Mouse (Mus musculus) cerebellum, adult 11 months (tissue): ENCODE data around the gene Cyb561.

Experiments
- DNase-seq: peaks from one replicate; pipeline ENCODE4 v3.0.0; 2022

Gene Cyb561

GRCm38 (mm10) chr11:105952911-105953386, at the start of gene Cyb561:
Gene Cyb561, minus strand, starts transcription at chr11:105953336.
- DNase-seq: no peak

- no peak for DNase-seq
Observed at GRCm38 (mm10) chr11:106001718-106002117, 48.6 kb upstream of the Cyb561 start.

- no peak for DNase-seq
Observed at GRCm38 (mm10) chr11:106000062-106000461, 46.9 kb upstream of the Cyb561 start.

DNA sequence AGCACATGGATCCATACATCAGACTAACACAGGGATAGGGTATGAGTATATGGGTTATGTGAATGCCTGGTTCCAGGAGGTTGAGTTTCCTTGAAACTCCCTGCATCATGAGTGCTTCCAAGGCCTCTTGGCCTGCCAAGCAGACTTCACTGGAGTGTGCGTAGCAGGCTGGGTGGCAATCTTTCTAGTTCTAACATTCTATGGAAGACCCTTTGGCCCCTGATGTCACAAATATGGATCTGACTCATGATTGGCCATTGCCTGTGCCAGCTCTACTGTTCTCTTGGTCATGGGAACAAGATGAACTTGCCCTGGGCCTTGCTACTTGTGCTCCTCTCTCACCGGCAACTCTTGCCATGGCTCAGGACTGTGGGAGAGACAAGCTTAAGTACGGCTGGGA, 41.2 kb upstream of the Cyb561 start, which contains the start of gene Ace3:
Gene Ace3 (plus strand): TSS at position 301 of the 400 bp plus-strand sequence.
- no peak for DNase-seq

DNA sequence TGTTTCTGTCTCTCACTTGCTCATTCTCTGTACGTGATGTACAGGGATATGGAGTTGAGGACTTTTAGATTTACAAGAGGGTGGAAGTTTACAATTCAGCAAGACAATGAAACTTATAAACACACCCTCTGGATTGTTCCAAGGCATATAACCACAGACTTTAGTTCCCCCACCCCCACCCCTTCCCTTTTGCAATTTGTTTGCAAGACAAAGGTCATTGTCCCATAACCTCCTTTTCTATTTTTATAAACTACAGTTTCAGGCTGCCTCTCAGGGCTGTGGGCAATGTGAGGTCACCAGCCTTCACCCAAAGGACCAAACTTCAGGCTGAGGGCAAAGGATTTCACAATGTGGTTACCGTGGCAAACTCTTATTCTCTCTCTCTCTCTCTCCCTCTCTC, 37.1 kb upstream of the Cyb561 start:
- DNase-seq: no peak

DNA sequence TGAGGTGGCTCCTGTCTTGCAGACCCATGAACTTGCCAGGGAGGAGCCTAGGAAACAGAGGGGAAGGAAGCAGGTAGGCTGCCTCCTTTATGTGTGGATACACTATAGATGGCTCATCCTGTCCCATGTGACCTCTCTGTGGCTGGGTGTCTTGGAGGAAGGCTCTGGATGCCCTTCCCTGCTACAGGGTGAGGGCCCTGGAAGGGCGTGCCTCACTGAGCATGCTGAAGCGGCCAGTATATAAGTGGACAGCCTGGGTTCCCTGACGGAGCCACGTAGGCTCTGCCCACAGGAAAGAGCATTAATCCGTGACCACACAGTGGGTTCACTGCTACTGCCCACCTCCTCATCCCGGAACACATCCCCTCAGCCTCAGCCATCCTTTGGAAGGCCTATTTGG, 36.3 kb upstream of the Cyb561 start:
- DNase-seq: no peak

DNA sequence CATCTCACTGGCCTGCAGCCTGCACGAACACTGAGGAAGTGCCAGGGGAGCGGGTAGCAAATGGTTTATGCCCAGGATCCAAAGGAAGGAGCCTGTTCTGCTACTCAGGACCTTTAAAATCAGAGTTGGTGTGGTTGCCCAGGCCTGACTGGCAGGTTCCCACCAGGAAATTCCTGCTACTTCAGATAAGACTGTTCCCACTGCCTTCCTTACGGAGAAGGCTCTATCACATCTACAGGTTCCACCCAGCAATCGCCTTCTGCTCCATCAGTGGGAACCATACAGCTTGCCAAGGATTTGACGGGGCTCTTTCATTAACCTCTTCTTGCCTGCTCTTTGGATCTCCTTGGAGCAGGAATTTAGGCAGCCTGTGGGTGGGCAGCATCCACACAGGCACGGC, 34.3 kb upstream of the Cyb561 start:
- no peak for DNase-seq

GRCm38 (mm10) chr11:105984452-105984851, 31.3 kb upstream of the Cyb561 start:
- DNase-seq: no peak

DNA sequence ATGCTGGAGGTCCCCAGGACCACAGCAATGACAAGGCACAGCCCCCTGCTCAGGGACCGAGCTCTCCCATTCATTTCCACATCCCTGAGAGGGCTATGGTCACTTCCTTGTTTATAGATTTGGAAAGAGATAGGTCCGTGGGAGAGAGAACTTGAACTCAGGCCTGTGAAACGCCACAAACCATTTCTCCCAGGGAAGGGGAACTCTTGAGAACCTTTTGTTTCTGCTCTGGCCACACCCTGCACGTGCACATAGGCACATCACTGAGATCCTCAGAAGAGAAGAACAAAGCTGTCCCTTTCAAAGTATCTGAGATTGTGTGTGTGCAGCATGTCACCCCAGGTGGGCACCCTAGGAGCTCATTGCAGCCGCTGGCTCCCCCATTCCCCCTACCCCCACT, 25.5 kb upstream of the Cyb561 start:
- DNase-seq: no peak

DNA sequence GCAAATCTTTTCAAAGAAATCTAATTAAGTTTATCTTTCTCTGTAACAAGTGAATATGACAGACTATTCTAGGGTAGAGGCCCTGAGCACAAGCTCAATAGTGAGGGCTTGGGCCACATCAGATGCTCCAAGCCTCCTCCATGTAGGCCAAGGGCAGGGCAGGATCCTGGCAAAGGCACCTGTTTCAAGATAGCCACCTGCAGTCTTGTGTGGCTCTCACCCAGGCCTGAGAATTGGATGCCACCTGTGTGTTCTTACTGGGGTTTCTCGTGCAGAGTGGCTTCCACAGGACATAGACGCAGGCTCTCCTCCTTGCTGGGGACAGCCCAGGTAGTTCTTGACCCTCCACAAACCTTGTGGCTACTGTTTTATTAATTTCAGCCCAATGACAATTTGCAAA, 25.1 kb upstream of the Cyb561 start:
- DNase-seq: peak; percentile 36

DNA sequence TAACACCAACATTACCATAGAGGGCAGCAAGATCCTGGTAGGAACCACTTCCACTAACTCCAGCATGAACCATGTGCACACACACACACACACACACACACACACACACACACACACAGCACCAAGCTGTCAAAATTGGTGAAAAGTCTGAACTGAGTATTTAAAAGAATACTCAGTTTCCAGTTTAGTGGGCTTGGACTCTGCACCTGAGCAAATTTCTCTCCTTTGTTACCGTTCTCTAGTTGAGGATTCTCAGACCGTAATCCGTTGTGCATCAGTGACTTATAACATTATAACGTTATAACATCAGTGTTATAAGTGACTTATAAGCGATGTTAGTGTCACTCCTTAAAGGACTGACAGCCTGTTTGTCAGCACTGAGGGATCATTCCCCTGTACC, 22.5 kb upstream of the Cyb561 start:
- DNase-seq: no peak

DNA sequence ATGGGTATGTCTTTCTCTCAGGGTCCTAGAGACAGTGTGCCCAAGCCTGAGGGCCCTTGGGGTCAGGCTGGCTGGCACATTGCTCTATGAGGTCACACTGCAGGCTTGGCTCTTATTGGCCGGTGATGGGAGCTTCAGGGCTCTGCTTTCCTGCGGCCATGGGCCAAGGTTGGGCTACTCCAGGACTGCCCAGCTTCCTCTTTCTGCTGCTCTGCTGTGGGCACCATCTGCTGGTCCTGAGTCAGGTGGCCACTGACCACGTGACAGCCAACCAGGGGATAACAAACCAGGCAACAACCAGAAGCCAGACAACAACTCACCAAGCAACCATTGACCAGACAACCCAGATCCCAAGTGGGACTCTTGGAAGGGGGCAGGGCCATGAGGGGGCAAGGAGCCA, 21.9 kb upstream of the Cyb561 start:
- DNase-seq: peak; percentile 45

- peak; percentile 45 for DNase-seq
Observed at GRCm38 (mm10) chr11:105974593-105974992, 21.5 kb upstream of the Cyb561 start.

GRCm38 (mm10) chr11:105969516-105969915, 16.4 kb upstream of the Cyb561 start:
- DNase-seq: no peak

DNA sequence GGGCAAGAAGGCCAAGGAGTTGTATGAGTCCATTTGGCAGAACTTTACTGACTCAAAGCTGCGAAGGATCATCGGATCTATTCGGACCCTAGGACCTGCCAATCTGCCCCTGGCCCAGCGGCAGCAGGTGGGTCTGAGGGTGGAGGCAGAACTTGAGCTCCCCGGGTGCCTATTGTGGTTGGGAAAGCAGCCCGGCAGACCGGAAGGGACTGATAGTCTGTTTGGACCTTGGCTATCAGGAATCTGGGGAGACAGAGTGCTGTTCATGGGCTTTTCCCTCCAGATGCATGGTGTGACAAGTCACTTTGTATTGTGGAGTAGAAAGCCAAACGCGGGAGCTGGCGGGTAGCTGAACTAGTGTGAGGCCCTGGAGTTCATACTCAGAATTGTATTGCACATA, 15.8 kb upstream of the Cyb561 start:
- no peak for DNase-seq

DNA sequence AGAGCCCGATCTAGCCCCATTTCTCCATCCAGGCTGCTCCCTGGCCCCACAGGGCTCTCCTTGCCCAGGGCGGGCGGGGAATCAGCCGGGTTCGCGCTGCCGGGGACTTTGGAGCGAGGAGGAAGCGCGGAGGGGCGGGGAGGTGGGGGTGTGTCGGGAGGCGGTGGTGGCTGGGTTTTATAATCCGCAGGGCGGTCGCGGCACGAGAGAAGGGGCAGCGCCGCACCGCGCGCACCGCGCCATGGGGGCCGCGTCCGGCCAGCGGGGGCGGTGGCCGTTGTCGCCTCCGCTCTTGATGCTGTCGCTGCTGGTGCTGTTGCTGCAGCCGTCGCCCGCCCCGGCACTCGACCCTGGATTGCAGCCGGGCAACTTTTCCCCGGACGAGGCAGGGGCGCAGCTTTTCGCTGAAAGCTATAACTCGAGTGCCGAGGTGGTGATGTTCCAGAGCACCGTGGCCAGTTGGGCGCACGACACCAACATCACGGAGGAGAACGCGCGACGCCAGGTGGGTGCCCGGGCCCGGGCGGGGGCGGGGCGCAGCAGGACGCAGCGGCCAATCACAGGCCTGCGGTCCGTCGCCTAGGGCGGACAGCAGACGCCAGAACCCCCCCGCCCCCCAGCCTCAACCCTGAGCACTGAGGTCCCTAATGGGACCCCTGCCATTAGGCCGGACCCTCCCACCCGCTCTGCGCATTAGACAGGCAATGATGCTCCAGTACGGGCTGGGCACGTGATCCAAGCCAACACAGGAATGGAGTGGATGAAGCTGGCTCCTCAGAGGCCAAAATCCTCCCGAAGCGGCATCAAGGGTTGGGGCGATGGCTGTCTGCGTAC, 14.8 kb upstream of the Cyb561 start, which contains the start of gene Ace:
Gene Ace (plus strand): TSS at position 205 of the 834 bp plus-strand sequence.
- DNase-seq: no peak

DNA sequence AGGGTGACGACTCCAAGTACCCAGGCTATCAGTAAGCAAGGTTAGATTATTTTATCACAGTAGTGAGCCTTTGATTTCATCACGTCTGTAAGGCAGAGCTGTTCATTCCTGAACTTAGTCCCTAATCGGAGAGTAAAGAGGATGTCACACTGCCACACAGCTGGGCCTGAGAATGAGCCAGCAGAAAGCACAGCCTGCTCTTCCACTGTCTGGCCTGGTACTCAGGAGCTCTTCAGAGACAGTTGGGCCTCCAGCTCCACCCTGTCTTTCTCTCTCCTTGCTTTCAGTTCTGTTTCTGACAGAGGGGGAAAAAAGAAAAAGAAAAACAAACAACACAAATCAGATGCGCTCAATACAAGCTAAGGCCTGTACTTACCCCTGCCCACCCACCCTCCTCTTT, 13.2 kb upstream of the Cyb561 start:
- DNase-seq: no peak

DNA sequence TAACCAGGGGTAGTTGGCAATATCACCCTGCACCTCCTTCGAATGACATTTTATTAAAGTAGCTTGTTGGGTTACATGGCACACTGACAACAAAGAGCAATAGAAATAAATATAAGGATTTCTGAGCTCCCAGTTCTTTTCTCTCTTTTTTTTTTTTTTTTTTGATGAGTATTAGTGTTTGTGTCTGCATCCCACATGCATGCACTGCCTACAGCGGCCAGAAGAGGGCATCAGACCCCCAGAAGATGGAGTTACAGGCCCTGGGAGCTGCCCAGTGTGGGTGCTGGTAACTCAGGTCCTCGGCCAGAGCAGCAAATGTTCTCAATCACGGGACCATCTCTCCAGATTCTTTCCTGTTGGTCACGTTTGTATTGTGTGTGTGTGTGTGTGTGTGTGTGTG, 11.6 kb upstream of the Cyb561 start:
- DNase-seq: no peak

DNA sequence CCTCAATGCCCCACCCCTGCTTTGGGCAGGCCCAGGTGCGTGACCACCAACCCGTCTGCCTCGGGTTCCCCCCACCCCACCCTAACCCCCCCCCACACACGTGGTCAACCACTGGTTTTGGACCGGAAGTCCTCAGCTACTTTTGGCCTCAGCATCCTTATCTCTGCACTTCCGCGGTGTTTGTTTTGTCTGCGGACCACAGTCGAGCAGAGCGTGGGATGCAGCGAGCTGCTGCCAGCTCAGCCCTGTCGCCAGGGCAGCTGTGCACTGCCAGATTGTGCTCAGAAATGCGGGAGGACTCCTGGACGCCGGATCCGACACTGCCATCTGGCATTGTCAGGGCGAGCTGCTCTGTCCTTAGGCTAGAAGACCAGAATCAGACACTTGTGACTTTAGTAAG, 6.2 kb upstream of the Cyb561 start:
- no peak for DNase-seq

DNA sequence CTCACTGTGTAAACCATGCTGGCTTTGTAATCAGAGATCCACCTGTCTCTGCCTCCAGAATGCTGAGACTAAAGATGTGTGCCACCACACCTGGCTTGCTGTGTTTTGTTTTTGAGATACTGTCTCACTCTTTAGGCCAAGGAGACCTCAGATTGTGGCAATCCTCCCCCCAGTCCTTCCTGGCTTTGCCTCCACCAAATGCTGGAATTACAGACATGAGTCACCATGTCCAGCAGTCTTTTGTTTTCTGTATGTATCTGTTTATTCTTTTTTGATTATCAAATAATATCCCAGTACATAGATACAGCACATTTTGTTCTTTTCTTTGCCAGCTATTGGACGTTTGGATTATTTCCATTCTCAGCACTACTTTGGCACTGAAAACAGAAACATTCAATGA, 5.4 kb upstream of the Cyb561 start:
- no peak for DNase-seq

DNA sequence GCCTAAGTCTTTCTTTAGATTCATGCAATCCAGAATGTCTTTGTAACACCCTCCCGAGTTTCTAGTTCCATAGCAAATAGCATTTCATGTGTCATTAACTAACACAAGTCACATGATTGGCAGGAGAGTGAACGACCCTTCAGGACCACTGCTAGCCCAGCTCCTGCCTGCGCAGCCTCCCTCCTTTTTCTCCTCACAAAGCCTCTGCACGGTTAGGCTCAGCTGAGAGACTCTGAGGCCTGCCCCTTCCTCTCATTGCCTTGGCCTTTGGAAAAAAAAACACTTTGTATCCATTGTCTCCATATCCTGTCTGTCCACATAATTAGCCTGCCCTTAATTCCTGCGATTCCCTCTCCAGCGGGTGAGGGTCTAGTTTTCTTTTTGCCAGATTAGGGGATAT, 4.4 kb upstream of the Cyb561 start:
- no peak for DNase-seq

DNA sequence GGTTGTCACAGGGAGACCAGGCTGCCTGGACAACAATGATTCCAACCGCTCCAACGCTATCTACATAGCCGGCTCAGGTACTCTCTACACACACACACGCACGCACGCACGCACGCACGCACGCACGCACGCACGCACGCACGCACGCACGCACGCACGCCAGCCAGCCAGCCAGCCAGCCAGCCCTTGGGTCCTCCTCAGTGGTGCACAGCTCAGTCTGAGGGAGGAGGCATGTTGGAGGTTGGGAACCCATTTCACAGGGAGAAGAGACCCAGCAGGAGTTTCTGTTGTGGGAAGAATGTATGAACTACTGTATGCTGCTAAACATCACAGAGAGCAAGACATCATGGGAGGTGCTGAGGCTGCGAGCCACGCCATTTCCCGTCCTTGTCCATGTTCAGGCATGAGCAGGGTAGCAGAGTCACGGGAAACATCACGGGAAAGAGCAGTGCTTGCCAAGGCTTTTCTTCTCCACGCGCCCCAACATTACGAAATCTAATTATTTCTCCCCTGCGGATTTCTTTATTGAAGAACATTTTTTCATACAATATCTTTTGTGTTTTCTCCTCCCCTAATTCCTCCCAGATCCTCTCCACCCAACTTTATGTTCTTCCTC, 2.8 kb upstream of the Cyb561 start:
- DNase-seq: no peak

GRCm38 (mm10) chr11:105953402-105953801, 266 bp upstream of the Cyb561 start:
- DNase-seq: no peak

DNA sequence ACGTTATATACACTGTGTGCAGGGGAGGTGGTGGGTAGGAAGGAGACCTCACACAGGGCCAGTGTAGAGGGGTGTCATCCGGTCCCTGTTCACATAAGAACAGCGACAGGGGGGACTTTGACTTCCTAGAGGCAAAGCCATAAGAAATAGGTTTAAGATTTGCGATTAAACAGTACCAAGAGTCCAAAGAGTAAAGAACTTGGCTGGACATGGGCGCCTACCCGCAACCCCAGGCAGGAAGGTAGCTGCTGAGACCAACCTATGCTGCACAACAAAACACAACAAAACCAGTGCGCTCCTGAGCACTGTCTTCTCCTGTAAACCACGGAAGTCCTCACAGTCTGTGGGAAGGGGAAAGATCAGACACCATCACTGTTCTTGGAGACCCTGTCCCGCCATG, 1.0 kb downstream of the Cyb561 start:
- DNase-seq: no peak
